In the genomic region with DNA sequence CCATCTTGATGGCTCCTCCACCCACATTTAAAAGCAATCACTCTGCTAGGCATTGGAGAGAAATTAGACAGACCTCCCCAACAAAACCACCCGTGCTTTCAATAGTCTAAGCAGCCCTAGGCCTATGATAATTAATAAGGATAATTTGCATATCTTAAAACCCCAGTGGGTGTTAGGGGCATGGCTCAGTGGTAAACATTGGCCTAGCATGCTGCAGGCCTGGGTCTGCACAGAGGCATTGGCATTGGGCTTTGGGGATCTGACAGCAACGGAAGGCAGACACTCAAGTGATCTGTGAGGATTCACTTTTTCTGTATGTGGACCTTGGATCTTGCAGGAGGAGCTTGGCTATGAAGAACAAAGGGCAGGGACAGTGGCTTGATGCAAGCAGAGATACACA, we compare ENCODE assay signal across 12 mouse cellular contexts. TPM values are rescaled to one million over a fixed set of nuclear protein-coding genes. Genes with fewer than 3 reads are reported as not detected.
DNase-seq lines count a peak whose midpoint lies in the region; ATAC-seq lines count a peak whose summit lies in the region.
"Had no signal": no experiment of that assay in that cellular context is flagged by ENCODE, and none has a peak within 500 bp of the region (broad histone marks: within the 10 kb centered on the region; RNA-seq: fewer than 3 reads in every experiment).

No protein-coding gene starts in this region.

- H3K9ac ChIP-seq in forebrain, embryonic 13.5 days, result no peak overlapping the region
- H3K9ac ChIP-seq in forebrain, embryonic 11.5 days (ENCODE audit: low read length), result no peak overlapping the region
- H3K9ac ChIP-seq in neural tube, embryonic 15.5 days (replicated peaks), result no peak overlapping the region
- H3K9ac ChIP-seq: limb, embryonic 15.5 days had no signal

- H3K4me2 ChIP-seq in forebrain, embryonic 13.5 days, result no peak overlapping the region
- H3K4me2 ChIP-seq in forebrain, embryonic 11.5 days (ENCODE audit: low read depth, low read length, severe bottlenecking), result no peak overlapping the region
- no peak overlapping the region for H3K4me2 ChIP-seq in neural tube, embryonic 15.5 days
- H3K4me2 ChIP-seq: limb, embryonic 15.5 days had no signal

- WGBS in forebrain, embryonic 13.5 days, result 53% methylated on average over 2 of the region's 2 CpGs
- 81% methylated on average over 2 of the region's 2 CpGs for WGBS in forebrain, embryonic 11.5 days
- 44% methylated on average over 2 of the region's 2 CpGs for WGBS in neural tube, embryonic 15.5 days

- no peaks in the 10 kb centered on the region for H3K9me3 ChIP-seq in forebrain, embryonic 13.5 days (replicated peaks)
- H3K9me3 ChIP-seq in forebrain, embryonic 11.5 days (ENCODE audit: control insufficient read depth, low read length), result no peaks in the 10 kb centered on the region
- H3K9me3 ChIP-seq in neural tube, embryonic 15.5 days (replicated peaks), result no peaks in the 10 kb centered on the region
- H3K9me3 ChIP-seq: limb, embryonic 15.5 days had no signal

- DNase-seq in forebrain, embryonic 11.5 days (ENCODE audit: low spot score), result no peak
- DNase-seq in kidney, adult 11 months, result peak; percentile 9
- no peak for DNase-seq in kidney, postnatal 4 days
- DNase-seq in retina, postnatal 1 day, result peak; percentile 16
- no peak for DNase-seq in retina, embryonic 14.5 days (ENCODE audit: low spot score)
- no peak for DNase-seq in urinary bladder, postnatal 36 days (ENCODE audit: low spot score in 2 of 2)
- DNase-seq: adrenal gland, postnatal 25 days; lung, adult 2 months had no signal

- ATAC-seq in forebrain, embryonic 13.5 days, result 0 out of 2 replicates have a peak, but pooled peaks have one; percentile 27
- no peak for ATAC-seq in forebrain, embryonic 11.5 days (replicated peaks; ENCODE audit: low FRiP score)
- no peak for ATAC-seq in neural tube, embryonic 15.5 days (ENCODE audit: low FRiP score)

- H3K27me3 ChIP-seq in forebrain, embryonic 13.5 days, result no peaks in the 10 kb centered on the region
- H3K27me3 ChIP-seq in forebrain, embryonic 11.5 days (ENCODE audit: control insufficient read depth, insufficient read depth, low read length), result no peaks in the 10 kb centered on the region
- no peaks in the 10 kb centered on the region for H3K27me3 ChIP-seq in neural tube, embryonic 15.5 days (replicated peaks)
- H3K27me3 ChIP-seq: limb, embryonic 15.5 days had no signal

- no peak overlapping the region for H3K4me3 ChIP-seq in forebrain, embryonic 13.5 days
- no peak overlapping the region for H3K4me3 ChIP-seq in forebrain, embryonic 11.5 days (ENCODE audit: low read depth, low read length)
- H3K4me3 ChIP-seq in neural tube, embryonic 15.5 days (replicated peaks), result no peak overlapping the region
- H3K4me3 ChIP-seq: limb, embryonic 15.5 days had no signal

- H3K36me3 ChIP-seq in forebrain, embryonic 13.5 days (ENCODE audit: poor library complexity, severe bottlenecking), result peaks cover 53% of the 10 kb centered on the region
- H3K36me3 ChIP-seq in forebrain, embryonic 11.5 days (ENCODE audit: control insufficient read depth, insufficient read depth, low read length), result peaks cover 4% of the 10 kb centered on the region; the same call in 1 of the 2 replicates
- H3K36me3 ChIP-seq in neural tube, embryonic 15.5 days, result peaks cover 14% of the 10 kb centered on the region; the same call in 1 of the 2 replicates

- H3K27ac ChIP-seq in forebrain, embryonic 13.5 days, result peak overlapping the region; percentile 71
- H3K27ac ChIP-seq in forebrain, embryonic 11.5 days (ENCODE audit: low read depth, low read length), result no peak overlapping the region
- H3K27ac ChIP-seq in neural tube, embryonic 15.5 days (replicated peaks), result peak overlapping the region; percentile 49
- H3K27ac ChIP-seq: limb, embryonic 15.5 days; macrophage had no signal

- H3K4me1 ChIP-seq in forebrain, embryonic 13.5 days, result peaks cover 28% of the 10 kb centered on the region
- H3K4me1 ChIP-seq in forebrain, embryonic 11.5 days (replicated peaks; ENCODE audit: control insufficient read depth, insufficient read depth, low read length), result no peaks in the 10 kb centered on the region
- peaks cover 30% of the 10 kb centered on the region for H3K4me1 ChIP-seq in neural tube, embryonic 15.5 days
- H3K4me1 ChIP-seq: limb, embryonic 15.5 days had no signal

RNA-seq across cellular contexts. Expression of a gene that starts 46.0 kb away (rescaled TPM):
- 17.4 and 19.9 TPM in 2 replicates for polyA plus RNA-seq in forebrain, embryonic 13.5 days (2015; fragmentation: Nextera tagmentation; extraction: Ambion mirVana)
- 17.1 TPM in 2 replicates for polyA plus RNA-seq in forebrain, embryonic 11.5 days (2014; fragmentation: Nextera tagmentation; extraction: Ambion mirVana)
- polyA plus RNA-seq in neural tube, embryonic 15.5 days (2015; fragmentation: Nextera tagmentation; extraction: Ambion mirVana), result 23.4 and 24.1 TPM in 2 replicates

Comparison
In these comparisons a context has a peak if more than half of its experiments do, and no peak if none do; other contexts are left out.
1. DNase-seq: peak in kidney, adult 11 months (single experiment) and retina, postnatal 1 day (single experiment); none in forebrain, embryonic 11.5 days (single experiment), kidney, postnatal 4 days (0 of 2), retina, embryonic 14.5 days (single experiment) and urinary bladder, postnatal 36 days (0 of 2).